Mouse (Mus musculus) liver, adult 2 months (tissue): ENCODE results near the gene Gm45799. TPM values are rescaled to one million over a fixed set of nuclear protein-coding genes. Genes with fewer than 3 reads are reported as not detected.
A peak's percentile ranks its signal among the peaks of the same experiment; 100 is the strongest.

Experiments
- DNase-seq: peaks from one replicate; pipeline ENCODE4 v3.0.0-alpha.2; 2011; ENCODE audit warnings: low read depth, low spot score; ENCODE audit errors: extremely low read depth
- H3K27ac ChIP-seq: fragments of 200-500 bp; replicated peaks from 2 replicates; pipeline ENCODE4 v1.5.1; 2012; ENCODE audit warnings: low read depth, mild to moderate bottlenecking, control low read depth, inconsistent platforms, low read length; ENCODE audit not compliant: insufficient read depth
- H3K27me3 ChIP-seq: fragments of 200-500 bp; 2 replicates; pipeline ENCODE4 v1.6.1; 2012; ENCODE audit warnings: mild to moderate bottlenecking, moderate library complexity, low read length, inconsistent platforms; ENCODE audit not compliant: control insufficient read depth, insufficient read depth
- H3K36me3 ChIP-seq: fragments of 200-500 bp; 2 replicates; pipeline ENCODE4 v1.6.1; 2012; ENCODE audit warnings: low read length, inconsistent platforms; ENCODE audit not compliant: control insufficient read depth, insufficient read depth
- H3K4me1 ChIP-seq: fragments of 200-500 bp; 2 replicates; pipeline ENCODE4 v1.6.1; 2011; ENCODE audit warnings: low read length; ENCODE audit not compliant: control insufficient read depth, insufficient read depth
- H3K4me3 ChIP-seq: fragments of 200-500 bp; 2 replicates; pipeline ENCODE4 v1.5.1; 2011; ENCODE audit warnings: low read depth, mild to moderate bottlenecking, control low read depth, low read length, moderate library complexity; ENCODE audit not compliant: insufficient read depth
- H3K79me2 ChIP-seq: fragments of 200-500 bp; 2 replicates; pipeline ENCODE4 v1.6.1; 2012; ENCODE audit warnings: inconsistent platforms, mild to moderate bottlenecking, low read length, moderate library complexity; ENCODE audit not compliant: control insufficient read depth, insufficient read depth
- H3K9ac ChIP-seq: fragments of 200-500 bp; 2 replicates; pipeline ENCODE4 v1.6.1; 2012; ENCODE audit warnings: low read depth, mild to moderate bottlenecking, control low read depth, inconsistent platforms, low read length
- CTCF ChIP-seq: fragments of 200-500 bp; IDR thresholded peaks from 2 replicates; pipeline ENCODE4 v1.5.1; 2011; ENCODE audit warnings: low read depth, low read length, control low read depth
- POLR2A ChIP-seq: fragments of 200-500 bp; IDR thresholded peaks from 2 replicates; pipeline ENCODE4 v1.6.1; 2011; ENCODE audit warnings: low read length, control low read depth; ENCODE audit not compliant: insufficient read depth; ENCODE audit errors: extremely low read depth
- WGBS: fragments of 180-500 bp; shearing (Covaris S2); methylation state at CpG from one replicate; pipeline ENCODE4 v1.1.7; 2018; 5-methylcytosine and 5-hydroxymethylcytosine counted together
- polyA plus RNA-seq: library from polyadenylated mRNA; depleted of rRNA; stranded (reverse); fragments of >200 nt; gene quantifications from 2 replicates; pipeline ENCODE4 v1.2.3, GENCODE M21; 2012; rRNA removed
- total RNA-seq: library from RNA; depleted of rRNA; stranded (reverse); fragments of >200 nt; gene quantifications from 2 replicates; pipeline ENCODE4 v1.2.3, GENCODE M21; 2014; rRNA removed

The Gm45799 gene
- total RNA-seq: 27.7 and 28.6 TPM in 2 replicates
- 136 and 140 TPM in 2 replicates for polyA plus RNA-seq

- TF ChIP-seq POLR2A (peak; percentile 61), CTCF (no peak)
- Histone ChIP-seq H3K4me1 (peaks cover 13% of the 10 kb centered on the region), H3K4me3 (peak within 1 kb of the TSS; percentile 94), H3K9ac (peak within 1 kb of the TSS; percentile 90), H3K27ac (peak within 1 kb of the TSS; percentile 86), H3K36me3 (peaks cover 12% of the 10 kb centered on the region; the same call in 1 of the 2 replicates), H3K79me2 (peaks cover 14% of the 10 kb centered on the region; the same call in 1 of the 2 replicates), H3K27me3 (no peaks in the 10 kb centered on the region)
- under 1% methylated on average over 45 of the region's 45 CpGs for WGBS
- DNase-seq: peak; percentile 97
These were observed at the start of gene Gm45799, which contains the start of gene Arfip2 for GRCm38 (mm10) chr7:105640233-105640893. Gene Gm45799 (plus strand): TSS chr7:105640552. Gene Arfip2 (minus strand): TSS chr7:105640416.

- 11% methylated on average over 9 of the region's 9 CpGs for WGBS
- DNase-seq: peak; percentile 99
These were observed 37.3 kb upstream of the Gm45799 start for GRCm38 (mm10) chr7:105602860-105603623.

GRCm38 (mm10) chr7:105608467-105608866 lies 31.9 kb upstream of the Gm45799 start:
- H3K36me3 ChIP-seq: peaks cover 18% of the 10 kb centered on the region
- no peaks in the 10 kb centered on the region for H3K4me1 ChIP-seq
- H3K27me3 ChIP-seq: no peaks in the 10 kb centered on the region
- no peak for DNase-seq
- H3K27ac ChIP-seq: no peak overlapping the region
- TF ChIP-seq POLR2A (no peak), CTCF (no peak)
- no peaks in the 10 kb centered on the region for H3K79me2 ChIP-seq
- 88% methylated on average over 3 of the region's 3 CpGs for WGBS
- H3K4me3 ChIP-seq: no peak overlapping the region
- H3K9ac ChIP-seq: no peak overlapping the region

More at GRCm38 (mm10) chr7:105602860-105603623, 37.3 kb upstream of the Gm45799 start:
- Histone ChIP-seq H3K27ac (no peak overlapping the region), H3K9ac (no peak overlapping the region), H3K79me2 (no peaks in the 10 kb centered on the region), H3K36me3 (no peaks in the 10 kb centered on the region), H3K27me3 (no peaks in the 10 kb centered on the region), H3K4me3 (no peak overlapping the region), H3K4me1 (peaks cover 15% of the 10 kb centered on the region)
- TF ChIP-seq CTCF (peak; percentile 86), POLR2A (no peak)

- H3K9ac ChIP-seq: no peak overlapping the region
- DNase-seq: no peak
- H3K36me3 ChIP-seq: peaks cover 28% of the 10 kb centered on the region
- WGBS: 97% methylated on average over 1 of the region's 1 CpGs
- H3K27ac ChIP-seq: no peak overlapping the region
- TF ChIP-seq CTCF: no peak
- TF ChIP-seq POLR2A: no peak
- H3K27me3 ChIP-seq: no peaks in the 10 kb centered on the region
- no peak overlapping the region for H3K4me3 ChIP-seq
- H3K4me1 ChIP-seq: peaks cover 2% of the 10 kb centered on the region; the same call in 1 of the 2 replicates
- H3K79me2 ChIP-seq: no peaks in the 10 kb centered on the region
These were observed 28.6 kb upstream of the Gm45799 start for GRCm38 (mm10) chr7:105611767-105612166.

GRCm38 (mm10) chr7:105614400-105614799 lies 26.0 kb upstream of the Gm45799 start:
- TF ChIP-seq CTCF (no peak), POLR2A (no peak)
- Histone ChIP-seq H3K79me2 (no peaks in the 10 kb centered on the region), H3K27me3 (no peaks in the 10 kb centered on the region), H3K4me1 (peaks cover 3% of the 10 kb centered on the region; the same call in 1 of the 2 replicates), H3K9ac (no peak overlapping the region), H3K4me3 (no peak overlapping the region), H3K36me3 (peaks cover 34% of the 10 kb centered on the region), H3K27ac (no peak overlapping the region)
- WGBS: 92% methylated on average over 1 of the region's 1 CpGs
- no peak for DNase-seq
